Mouse (Mus musculus): Measurements from ENCODE around the gene Mrgprg. TPM values are rescaled to one million over a fixed set of nuclear protein-coding genes. Genes with fewer than 3 reads are reported as not detected.
A peak's percentile ranks its signal among the peaks of the same experiment; 100 is the strongest.

The Mrgprg gene
- not detected for polyA plus RNA-seq (2012; fragmentation: generic; extraction: Trizol)

DNA sequence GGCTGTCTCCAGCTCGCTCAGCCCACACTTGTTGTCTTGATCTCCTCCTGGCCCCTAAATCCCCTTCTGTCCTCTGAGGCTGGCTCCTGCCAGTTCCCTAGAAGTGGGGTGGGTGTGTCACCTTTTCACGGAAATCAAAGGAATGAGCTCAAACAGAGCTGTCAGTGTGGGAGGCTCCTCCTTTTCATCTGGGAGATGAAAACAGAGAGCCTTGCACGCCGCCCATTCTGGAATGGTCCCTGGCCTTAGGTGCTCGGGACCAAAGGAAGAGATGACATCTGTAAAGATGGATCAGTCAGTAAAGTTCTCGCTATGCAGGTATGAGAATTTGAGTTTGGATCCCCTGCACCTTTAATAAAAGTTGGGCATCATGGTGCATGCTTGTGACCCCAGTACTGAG is at the start of gene Mrgprg:
Gene Mrgprg, minus strand, starts transcription at position 101 of the 400 bp plus-strand sequence.
- H3K36me3 ChIP-seq (ENCODE audit: control insufficient read depth, insufficient read depth) = no peaks in the 10 kb centered on the region
- TF ChIP-seq MAX (IDR thresholded peaks at IDR 0.05; ENCODE audit: low read depth) (no peak), SRF (IDR thresholded peaks at IDR 0.05; ENCODE audit: control insufficient read depth, insufficient read length, low read depth) (no peak), MYOG (IDR thresholded peaks at IDR 0.05; ENCODE audit: control insufficient read depth in 1 of 3, insufficient read depth in 1 of 3, insufficient read length in 2 of 3, low read depth in 2 of 3) (no peak), TCF12 (IDR thresholded peaks at IDR 0.05; ENCODE audit: insufficient read depth, poor library complexity, severe bottlenecking) (no peak), E2F4 (IDR thresholded peaks at IDR 0.05; ENCODE audit: insufficient read depth) (no peak), REST (IDR thresholded peaks at IDR 0.05; ENCODE audit: insufficient read depth, insufficient read length) (no peak), CEBPB (IDR thresholded peaks at IDR 0.05; ENCODE audit: insufficient read depth, poor library complexity, severe bottlenecking) (no peak), POLR2AphosphoS2 (IDR thresholded peaks at IDR 0.05; ENCODE audit: insufficient read length, low read depth) (no peak), POLR2A (IDR thresholded peaks at IDR 0.05; ENCODE audit: insufficient read length, low read depth) (no peak), MYOD1 (IDR thresholded peaks at IDR 0.05; ENCODE audit: control insufficient read depth in 1 of 3, insufficient read length in 2 of 3, low read depth in 2 of 3) (no peak), TCF3 (IDR thresholded peaks at IDR 0.05; ENCODE audit: insufficient read length, low read depth) (no peak), USF1 (IDR thresholded peaks at IDR 0.05; ENCODE audit: low read depth) (no peak)
- no peak within 1 kb of the TSS for H3K4me2 ChIP-seq (ENCODE audit: low read depth)
- no peaks in the 10 kb centered on the region for H3K79me2 ChIP-seq (ENCODE audit: control insufficient read depth, insufficient read depth)
- peaks cover 8% of the 10 kb centered on the region for H3K27me3 ChIP-seq (ENCODE audit: control insufficient read depth, insufficient read depth, insufficient read length)
- H3K4me3 ChIP-seq = no peak within 1 kb of the TSS
- H3ac ChIP-seq (ENCODE audit: control insufficient read depth, insufficient read length) = no peak within 1 kb of the TSS

DNA sequence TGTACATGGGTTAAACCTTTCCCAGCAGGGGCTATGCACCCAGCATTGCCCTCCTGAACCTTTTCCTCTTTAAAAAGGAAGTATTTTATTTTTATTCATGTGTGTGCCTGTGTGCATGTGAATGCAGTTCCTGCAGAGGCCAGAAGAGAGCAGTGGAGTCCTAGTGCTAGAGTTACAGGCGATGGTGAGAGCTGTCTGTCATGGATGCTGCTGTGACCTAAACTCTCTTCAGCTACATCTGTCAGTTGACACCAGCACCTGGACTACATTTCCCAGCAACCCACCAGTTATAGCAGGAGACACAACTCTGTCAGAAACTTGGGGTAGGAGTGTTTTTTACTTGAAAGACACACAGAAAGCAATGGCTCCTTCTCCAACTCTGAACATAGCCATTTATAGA is 42.1 kb upstream of the Mrgprg start:
- Histone ChIP-seq H3K4me2 (ENCODE audit: low read depth) (no peak overlapping the region), H3ac (ENCODE audit: control insufficient read depth, insufficient read length) (no peak overlapping the region), H3K4me3 (no peak overlapping the region), H3K27me3 (ENCODE audit: control insufficient read depth, insufficient read depth, insufficient read length) (no peaks in the 10 kb centered on the region), H3K79me2 (ENCODE audit: control insufficient read depth, insufficient read depth) (no peaks in the 10 kb centered on the region), H3K36me3 (ENCODE audit: control insufficient read depth, insufficient read depth) (peaks cover 5% of the 10 kb centered on the region)
- TF ChIP-seq TCF3 (IDR thresholded peaks at IDR 0.05; ENCODE audit: insufficient read length, low read depth) = no peak
- no peak for TF ChIP-seq POLR2A (IDR thresholded peaks at IDR 0.05; ENCODE audit: insufficient read length, low read depth)
- no peak for TF ChIP-seq MAX (IDR thresholded peaks at IDR 0.05; ENCODE audit: low read depth)
- TF ChIP-seq E2F4 (IDR thresholded peaks at IDR 0.05; ENCODE audit: insufficient read depth) = no peak
- TF ChIP-seq MYOD1 (IDR thresholded peaks at IDR 0.05; ENCODE audit: control insufficient read depth in 1 of 3, insufficient read length in 2 of 3, low read depth in 2 of 3) = no peak
- no peak for TF ChIP-seq REST (IDR thresholded peaks at IDR 0.05; ENCODE audit: insufficient read depth, insufficient read length)
- no peak for TF ChIP-seq SRF (IDR thresholded peaks at IDR 0.05; ENCODE audit: control insufficient read depth, insufficient read length, low read depth)
- TF ChIP-seq MYOG (IDR thresholded peaks at IDR 0.05; ENCODE audit: control insufficient read depth in 1 of 3, insufficient read depth in 1 of 3, insufficient read length in 2 of 3, low read depth in 2 of 3) = no peak
- no peak for TF ChIP-seq CEBPB (IDR thresholded peaks at IDR 0.05; ENCODE audit: insufficient read depth, poor library complexity, severe bottlenecking)
- TF ChIP-seq POLR2AphosphoS2 (IDR thresholded peaks at IDR 0.05; ENCODE audit: insufficient read length, low read depth) = no peak
- no peak for TF ChIP-seq USF1 (IDR thresholded peaks at IDR 0.05; ENCODE audit: low read depth)
- no peak for TF ChIP-seq TCF12 (IDR thresholded peaks at IDR 0.05; ENCODE audit: insufficient read depth, poor library complexity, severe bottlenecking)

DNA sequence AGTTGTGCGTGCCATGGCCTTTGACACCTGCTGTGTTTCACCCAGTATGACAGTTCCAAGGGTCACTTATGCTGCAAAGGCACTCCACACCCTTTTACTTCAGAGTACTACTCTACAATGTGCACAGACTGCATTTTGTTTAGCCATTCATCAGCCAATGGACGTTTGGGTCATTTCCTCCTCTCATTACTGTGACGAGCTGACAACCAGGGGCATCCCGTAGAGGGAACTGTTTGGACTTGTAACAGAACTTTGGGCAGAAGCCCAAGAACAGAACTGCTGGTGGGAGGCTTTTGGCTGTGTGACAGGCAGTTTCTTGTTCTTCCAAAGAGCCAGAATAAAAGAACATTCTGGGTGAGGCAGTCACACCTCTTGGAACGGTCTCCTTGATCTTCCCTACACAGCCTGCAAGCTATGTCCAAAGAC is 38.4 kb upstream of the Mrgprg start:
- Histone ChIP-seq H3K27me3 (ENCODE audit: control insufficient read depth, insufficient read depth, insufficient read length) (no peaks in the 10 kb centered on the region), H3ac (ENCODE audit: control insufficient read depth, insufficient read length) (no peak overlapping the region), H3K36me3 (ENCODE audit: control insufficient read depth, insufficient read depth) (peaks cover 19% of the 10 kb centered on the region), H3K79me2 (ENCODE audit: control insufficient read depth, insufficient read depth) (no peaks in the 10 kb centered on the region), H3K4me3 (no peak overlapping the region), H3K4me2 (ENCODE audit: low read depth) (no peak overlapping the region)
- TF ChIP-seq TCF3 (IDR thresholded peaks at IDR 0.05; ENCODE audit: insufficient read length, low read depth) (no peak), CEBPB (IDR thresholded peaks at IDR 0.05; ENCODE audit: insufficient read depth, poor library complexity, severe bottlenecking) (no peak), POLR2AphosphoS2 (IDR thresholded peaks at IDR 0.05; ENCODE audit: insufficient read length, low read depth) (no peak), SRF (IDR thresholded peaks at IDR 0.05; ENCODE audit: control insufficient read depth, insufficient read length, low read depth) (no peak), MAX (IDR thresholded peaks at IDR 0.05; ENCODE audit: low read depth) (no peak), POLR2A (IDR thresholded peaks at IDR 0.05; ENCODE audit: insufficient read length, low read depth) (no peak), USF1 (IDR thresholded peaks at IDR 0.05; ENCODE audit: low read depth) (no peak), MYOD1 (IDR thresholded peaks at IDR 0.05; ENCODE audit: control insufficient read depth in 1 of 3, insufficient read length in 2 of 3, low read depth in 2 of 3) (no peak)

DNA sequence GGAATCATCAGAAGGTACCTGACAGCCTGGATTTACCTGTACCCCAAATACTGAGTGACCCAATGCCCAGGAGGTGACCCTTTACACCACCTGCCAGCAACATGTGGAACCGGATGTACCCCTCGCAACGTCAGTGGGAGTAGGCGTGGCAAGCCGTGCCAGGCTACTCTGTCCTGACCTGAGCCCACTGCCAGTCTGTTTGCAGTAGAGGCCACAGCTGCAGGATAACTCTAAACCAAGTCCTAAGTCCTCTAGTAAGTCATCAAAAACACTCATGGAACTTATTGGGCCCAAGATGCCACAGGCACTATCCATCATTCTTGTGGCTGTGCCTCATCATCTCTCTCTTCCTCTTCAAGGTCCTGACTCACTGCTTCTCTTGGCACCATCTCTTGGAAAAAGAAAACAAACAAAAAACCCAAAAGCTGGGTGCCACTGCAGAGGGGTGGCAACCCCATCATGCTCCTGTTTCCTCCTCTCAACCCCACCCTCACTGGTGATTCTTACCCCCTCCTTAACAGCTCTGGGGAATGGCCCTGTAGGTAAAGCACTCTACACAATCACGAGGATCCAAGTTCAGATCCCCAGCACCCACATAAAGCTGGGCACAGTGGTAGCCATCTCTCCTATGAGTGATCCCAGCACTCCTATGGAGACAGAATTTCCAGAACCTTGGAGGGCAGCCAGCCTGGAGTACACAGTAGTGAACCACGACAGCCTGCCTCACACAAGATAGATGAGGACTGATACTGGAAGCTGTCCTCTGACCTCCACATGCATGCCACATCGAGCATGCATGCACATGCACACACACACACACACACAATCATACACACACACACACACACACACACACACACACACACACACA is 34.6 kb upstream of the Mrgprg start:
- Histone ChIP-seq H3K79me2 (ENCODE audit: control insufficient read depth, insufficient read depth) (no peaks in the 10 kb centered on the region), H3K4me3 (no peak overlapping the region), H3K4me2 (ENCODE audit: low read depth) (peak overlapping the region; percentile 50), H3ac (ENCODE audit: control insufficient read depth, insufficient read length) (no peak overlapping the region), H3K27me3 (ENCODE audit: control insufficient read depth, insufficient read depth, insufficient read length) (no peaks in the 10 kb centered on the region), H3K36me3 (ENCODE audit: control insufficient read depth, insufficient read depth) (peaks cover 16% of the 10 kb centered on the region)
- TF ChIP-seq TCF12 (IDR thresholded peaks at IDR 0.05; ENCODE audit: insufficient read depth, poor library complexity, severe bottlenecking) (no peak), MYOD1 (IDR thresholded peaks at IDR 0.05; ENCODE audit: control insufficient read depth in 1 of 3, insufficient read length in 2 of 3, low read depth in 2 of 3) (peak in 2 of 3 experiments; percentile 10 to 73)
